18 mouse cellular contexts compared by ENCODE assay signal in the genomic region with DNA sequence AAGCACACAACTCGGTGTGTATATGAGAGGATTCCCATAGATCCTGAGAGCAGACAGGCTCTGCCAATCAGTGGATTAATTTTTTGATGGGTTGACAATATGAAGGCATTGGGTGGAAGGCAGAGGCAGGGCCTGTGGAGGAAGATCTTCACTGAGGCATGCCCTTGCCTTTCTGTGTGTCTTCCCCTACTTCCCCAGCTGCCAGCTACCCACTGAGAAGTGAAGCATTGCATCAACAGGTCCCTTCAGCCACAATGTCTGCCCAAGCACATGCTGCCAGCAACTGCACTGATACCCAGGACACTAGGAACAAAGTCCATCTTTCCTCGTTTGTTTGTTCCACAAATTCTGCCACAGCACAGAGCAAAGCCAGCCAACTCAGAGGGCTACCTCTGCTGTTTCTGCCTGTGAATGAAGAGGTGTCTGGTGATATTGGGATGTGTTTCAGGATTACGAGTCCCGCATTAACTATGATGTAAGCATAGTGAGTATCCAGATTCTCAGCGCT.
"Had no signal": no experiment of that assay in that cellular context is flagged by ENCODE, and none has a peak within 500 bp of the region (broad histone marks: within the 10 kb centered on the region; RNA-seq: fewer than 3 reads in every experiment).

No protein-coding gene starts in this region.

- H3K36me3 ChIP-seq: midbrain, embryonic 10.5 days; midbrain, embryonic 13.5 days; neural tube, embryonic 13.5 days; neural tube, embryonic 15.5 days had no signal

- DNase-seq: lung, adult 18-20 months; lung, embryonic 14.5 days; lung, postnatal 10 days; lung, postnatal 4 days; retina, postnatal 1 day; right cerebral cortex, adult 18-20 months; right cerebral cortex, postnatal 25 days; right cerebral cortex, postnatal 4 days; spleen, adult 18-20 months; thymus, adult 18-20 months; thymus, postnatal 14 days; thymus, postnatal 36 days had no signal

- ATAC-seq: midbrain, embryonic 13.5 days; midbrain, embryonic 16.5 days had no signal

- H3K4me3 ChIP-seq: midbrain, embryonic 10.5 days; midbrain, embryonic 13.5 days; myocyte; neural tube, embryonic 13.5 days; neural tube, embryonic 15.5 days had no signal

- H3K9ac ChIP-seq: lung, embryonic 14.5 days; midbrain, embryonic 13.5 days; neural tube, embryonic 13.5 days; neural tube, embryonic 15.5 days had no signal

- H3K4me1 ChIP-seq: neural tube, embryonic 15.5 days had no signal

- H3K4me2 ChIP-seq: lung, embryonic 14.5 days; midbrain, embryonic 13.5 days; neural tube, embryonic 13.5 days; neural tube, embryonic 15.5 days had no signal

- H3K27ac ChIP-seq: midbrain, embryonic 10.5 days; midbrain, embryonic 13.5 days; neural tube, embryonic 13.5 days; neural tube, embryonic 15.5 days had no signal

- H3K27me3 ChIP-seq: midbrain, embryonic 13.5 days; neural tube, embryonic 13.5 days; neural tube, embryonic 15.5 days had no signal

- H3K9me3 ChIP-seq: midbrain, embryonic 10.5 days; midbrain, embryonic 13.5 days; neural tube, embryonic 13.5 days; neural tube, embryonic 15.5 days had no signal
